Mouse (Mus musculus) liver, embryonic 12.5 days (tissue): Measurements from ENCODE around the gene Taf3. TPM values are rescaled to one million over a fixed set of nuclear protein-coding genes. Genes with fewer than 3 reads are reported as not detected.

Source experiments
- ATAC-seq: fragments of 200-750 bp; cut with Nextera tagmentation; 2 replicates; pipeline ENCODE4 v1.8.0; 2017; ENCODE audit warnings: moderate number of reproducible peaks, mild to moderate bottlenecking, moderate library complexity
- H3K27ac ChIP-seq: fragments of 300-500 bp; sonication (generic); 2 replicates; pipeline ENCODE4 v1.5.1; 2016; ENCODE audit warnings: mild to moderate bottlenecking
- H3K27me3 ChIP-seq: fragments of 300-500 bp; sonication (generic); replicated peaks from 2 replicates; pipeline ENCODE4 v1.6.1; 2016; ENCODE audit warnings: mild to moderate bottlenecking, moderate library complexity
- H3K36me3 ChIP-seq: fragments of 300-500 bp; sonication (generic); 2 replicates; pipeline ENCODE4 v1.6.1; 2016; ENCODE audit warnings: mild to moderate bottlenecking, moderate library complexity
- H3K4me1 ChIP-seq: fragments of 300-500 bp; sonication (generic); 2 replicates; pipeline ENCODE4 v1.6.1; 2016
- H3K4me2 ChIP-seq: fragments of 300-500 bp; sonication (generic); 2 replicates; pipeline ENCODE4 v1.6.1; 2016; ENCODE audit warnings: mild to moderate bottlenecking, moderate library complexity
- H3K4me3 ChIP-seq: fragments of 300-500 bp; sonication (generic); 2 replicates; pipeline ENCODE4 v1.5.1; 2016; ENCODE audit warnings: mild to moderate bottlenecking, moderate library complexity
- H3K9ac ChIP-seq: fragments of 300-500 bp; sonication (generic); 2 replicates; pipeline ENCODE4 v1.6.1; 2016; ENCODE audit warnings: mild to moderate bottlenecking, moderate library complexity
- H3K9me3 ChIP-seq: fragments of 300-500 bp; sonication (generic); replicated peaks from 2 replicates; pipeline ENCODE4 v1.6.1; 2016; ENCODE audit warnings: mild to moderate bottlenecking, moderate library complexity
- WGBS: fragments of 180-500 bp; shearing (Covaris S2); methylation state at CpG from one replicate; pipeline ENCODE4 v1.1.7; 2016; ENCODE audit not compliant: insufficient replicate concordance; 5-methylcytosine and 5-hydroxymethylcytosine counted together
- polyA plus RNA-seq: library from polyadenylated mRNA; unstranded; fragments of >200 nt; fragmentation: Nextera tagmentation; extraction: Ambion mirVana; gene quantifications from 2 replicates; pipeline ENCODE4 v1.2.1, GENCODE M21; 2016

Taf3 gene
- polyA plus RNA-seq, 1 experiment from 2014 or later, result 10.0 TPM

GRCm38 (mm10) chr2:10008593-10008992 lies 39.8 kb downstream of the Taf3 start:
- Histone ChIP-seq H3K4me3 (no peak overlapping the region), H3K36me3 (no peaks in the 10 kb centered on the region), H3K4me1 (peaks cover 35% of the 10 kb centered on the region), H3K9ac (no peak overlapping the region), H3K4me2 (peak overlapping the region; percentile 39), H3K27me3 (no peaks in the 10 kb centered on the region), H3K27ac (no peak overlapping the region), H3K9me3 (no peaks in the 10 kb centered on the region)
- WGBS, result 15% methylated on average over 4 of the region's 4 CpGs
- ATAC-seq, result no peak

- 75% methylated on average over 8 of the region's 8 CpGs for WGBS
These were observed 43.3 kb downstream of the Taf3 start for GRCm38 (mm10) chr2:10004960-10005621.

GRCm38 (mm10) chr2:10003358-10003757 lies 45.0 kb downstream of the Taf3 start:
- WGBS, result 75% methylated on average over 5 of the region's 5 CpGs
- H3K4me1 ChIP-seq, result peaks cover 16% of the 10 kb centered on the region
- H3K9ac ChIP-seq, result no peak overlapping the region
- ATAC-seq, result no peak
- H3K27me3 ChIP-seq, result no peaks in the 10 kb centered on the region
- no peak overlapping the region for H3K27ac ChIP-seq
- no peaks in the 10 kb centered on the region for H3K9me3 ChIP-seq
- H3K4me2 ChIP-seq, result no peak overlapping the region
- H3K4me3 ChIP-seq, result no peak overlapping the region
- H3K36me3 ChIP-seq, result no peaks in the 10 kb centered on the region

More at GRCm38 (mm10) chr2:10004960-10005621, 43.3 kb downstream of the Taf3 start:
- H3K9me3 ChIP-seq, result no peaks in the 10 kb centered on the region
- no peaks in the 10 kb centered on the region for H3K36me3 ChIP-seq
- no peak overlapping the region for H3K27ac ChIP-seq
- H3K27me3 ChIP-seq, result no peaks in the 10 kb centered on the region
- H3K4me3 ChIP-seq, result no peak overlapping the region
- H3K4me1 ChIP-seq, result peaks cover 32% of the 10 kb centered on the region
- no peak overlapping the region for H3K4me2 ChIP-seq
- no peak overlapping the region for H3K9ac ChIP-seq
- no peak for ATAC-seq

GRCm38 (mm10) chr2:10001591-10001990 lies 46.8 kb downstream of the Taf3 start:
- 0 out of 2 replicates have a peak, but pooled peaks cover 2% of the 10 kb centered on the region for H3K4me1 ChIP-seq
- H3K27ac ChIP-seq, result no peak overlapping the region
- ATAC-seq, result no peak
- WGBS, result 78% methylated on average over 2 of the region's 2 CpGs
- H3K9me3 ChIP-seq, result no peaks in the 10 kb centered on the region
- no peak overlapping the region for H3K4me2 ChIP-seq
- H3K27me3 ChIP-seq, result no peaks in the 10 kb centered on the region
- no peaks in the 10 kb centered on the region for H3K36me3 ChIP-seq
- H3K9ac ChIP-seq, result no peak overlapping the region
- no peak overlapping the region for H3K4me3 ChIP-seq

- no peaks in the 10 kb centered on the region for H3K27me3 ChIP-seq
- no peaks in the 10 kb centered on the region for H3K4me1 ChIP-seq
- no peaks in the 10 kb centered on the region for H3K36me3 ChIP-seq
- H3K9me3 ChIP-seq, result no peaks in the 10 kb centered on the region
- no peak for ATAC-seq
- H3K27ac ChIP-seq, result no peak overlapping the region
- no peak overlapping the region for H3K4me3 ChIP-seq
- WGBS, result 41% methylated on average over 7 of the region's 7 CpGs
- no peak overlapping the region for H3K4me2 ChIP-seq
- no peak overlapping the region for H3K9ac ChIP-seq
These were observed 50.9 kb downstream of the Taf3 start for GRCm38 (mm10) chr2:9997535-9997934.

GRCm38 (mm10) chr2:9996111-9996510 lies 52.3 kb downstream of the Taf3 start:
- no peaks in the 10 kb centered on the region for H3K27me3 ChIP-seq
- ATAC-seq, result no peak
- no peaks in the 10 kb centered on the region for H3K9me3 ChIP-seq
- H3K4me2 ChIP-seq, result no peak overlapping the region
- H3K9ac ChIP-seq, result no peak overlapping the region
- no peaks in the 10 kb centered on the region for H3K4me1 ChIP-seq
- no peak overlapping the region for H3K27ac ChIP-seq
- no peak overlapping the region for H3K4me3 ChIP-seq
- 79% methylated on average over 5 of the region's 5 CpGs for WGBS
- H3K36me3 ChIP-seq, result no peaks in the 10 kb centered on the region

GRCm38 (mm10) chr2:9990690-9991229 lies 57.6 kb downstream of the Taf3 start:
- H3K36me3 ChIP-seq, result no peaks in the 10 kb centered on the region
- H3K4me3 ChIP-seq, result no peak overlapping the region

GRCm38 (mm10) chr2:9989649-9990547 lies 58.5 kb downstream of the Taf3 start:
- Histone ChIP-seq H3K27ac (no peak overlapping the region), H3K4me2 (no peak overlapping the region), H3K36me3 (no peaks in the 10 kb centered on the region), H3K27me3 (no peaks in the 10 kb centered on the region), H3K9ac (no peak overlapping the region), H3K9me3 (no peaks in the 10 kb centered on the region), H3K4me3 (no peak overlapping the region), H3K4me1 (peaks cover 8% of the 10 kb centered on the region; the same call in 1 of the 2 replicates)
- no peak for ATAC-seq
- WGBS, result 76% methylated on average over 17 of the region's 17 CpGs

More at GRCm38 (mm10) chr2:9990690-9991229, 57.6 kb downstream of the Taf3 start:
- Histone ChIP-seq H3K27me3 (no peaks in the 10 kb centered on the region), H3K4me1 (peaks cover 8% of the 10 kb centered on the region; the same call in 1 of the 2 replicates), H3K9me3 (no peaks in the 10 kb centered on the region), H3K4me2 (no peak overlapping the region), H3K9ac (no peak overlapping the region), H3K27ac (no peak overlapping the region)
- 60% methylated on average over 4 of the region's 4 CpGs for WGBS
- no peak for ATAC-seq

- 75% methylated on average over 4 of the region's 4 CpGs for WGBS
- no peak overlapping the region for H3K9ac ChIP-seq
- no peak for ATAC-seq
These were observed 60.1 kb downstream of the Taf3 start for GRCm38 (mm10) chr2:9988290-9988689.

GRCm38 (mm10) chr2:9985979-9986447 lies 62.4 kb downstream of the Taf3 start:
- no peaks in the 10 kb centered on the region for H3K9me3 ChIP-seq
- ATAC-seq, result peak; percentile 27; the same call in 1 of the 2 replicates
- WGBS, result 22% methylated on average over 6 of the region's 6 CpGs
- no peak overlapping the region for H3K27ac ChIP-seq
- no peak overlapping the region for H3K4me3 ChIP-seq
- no peaks in the 10 kb centered on the region for H3K36me3 ChIP-seq
- H3K9ac ChIP-seq, result no peak overlapping the region
- H3K27me3 ChIP-seq, result no peaks in the 10 kb centered on the region
- peaks cover 13% of the 10 kb centered on the region for H3K4me1 ChIP-seq
- H3K4me2 ChIP-seq, result no peak overlapping the region

More at GRCm38 (mm10) chr2:9988290-9988689, 60.1 kb downstream of the Taf3 start:
- no peaks in the 10 kb centered on the region for H3K9me3 ChIP-seq
- H3K4me1 ChIP-seq, result peaks cover 8% of the 10 kb centered on the region; the same call in 1 of the 2 replicates
- no peak overlapping the region for H3K27ac ChIP-seq
- no peak overlapping the region for H3K4me2 ChIP-seq
- no peaks in the 10 kb centered on the region for H3K36me3 ChIP-seq
- H3K4me3 ChIP-seq, result no peak overlapping the region
- no peaks in the 10 kb centered on the region for H3K27me3 ChIP-seq

GRCm38 (mm10) chr2:9982446-9982845 lies 66.0 kb downstream of the Taf3 start:
- H3K9me3 ChIP-seq, result no peaks in the 10 kb centered on the region
- peaks cover 11% of the 10 kb centered on the region; the same call in 1 of the 2 replicates for H3K4me1 ChIP-seq
- H3K27ac ChIP-seq, result no peak overlapping the region
- H3K36me3 ChIP-seq, result no peaks in the 10 kb centered on the region
- ATAC-seq, result no peak
- H3K9ac ChIP-seq, result no peak overlapping the region
- WGBS, result 55% methylated on average over 5 of the region's 5 CpGs
- no peak overlapping the region for H3K4me2 ChIP-seq
- H3K27me3 ChIP-seq, result no peaks in the 10 kb centered on the region
- no peak overlapping the region for H3K4me3 ChIP-seq

- ATAC-seq, result no peak
- Histone ChIP-seq H3K27me3 (no peaks in the 10 kb centered on the region), H3K9ac (no peak overlapping the region), H3K9me3 (no peaks in the 10 kb centered on the region), H3K4me2 (no peak overlapping the region), H3K4me1 (peaks cover 22% of the 10 kb centered on the region; the same call in 1 of the 2 replicates), H3K4me3 (no peak overlapping the region), H3K36me3 (no peaks in the 10 kb centered on the region), H3K27ac (no peak overlapping the region)
- 38% methylated on average over 3 of the region's 3 CpGs for WGBS
These were observed 76.5 kb downstream of the Taf3 start for GRCm38 (mm10) chr2:9971927-9972326.
